Mouse (Mus musculus) brown adipose tissue, adult 24 weeks (tissue): Measurements from ENCODE around the gene S1pr2. TPM values are rescaled to one million over a fixed set of nuclear protein-coding genes. Genes with fewer than 3 reads are reported as not detected.
A peak's percentile ranks its signal among the peaks of the same experiment; 100 is the strongest.

Source experiments
- H3K27ac ChIP-seq: fragments of 200-500 bp; replicated peaks from 2 replicates; pipeline ENCODE4 v1.5.1; 2012; ENCODE audit warnings: low read depth, mild to moderate bottlenecking, low read length
- H3K4me1 ChIP-seq: fragments of 200-500 bp; 2 replicates; pipeline ENCODE4 v1.6.1; 2012; ENCODE audit warnings: low read length, mixed read lengths; ENCODE audit not compliant: control insufficient read depth, insufficient read depth, insufficient read length
- H3K4me3 ChIP-seq: fragments of 200-500 bp; 2 replicates; pipeline ENCODE4 v1.5.1; 2012; ENCODE audit warnings: low read depth, mild to moderate bottlenecking, low read length, moderate library complexity; ENCODE audit not compliant: insufficient read depth
- polyA plus RNA-seq: library from polyadenylated mRNA; stranded (reverse); fragments of >200 nt; gene quantifications from 2 replicates; pipeline ENCODE4 v1.2.4, GENCODE M21; 2012; ENCODE audit not compliant: missing spikeins, insufficient read depth, insufficient read length

Gene S1pr2
- polyA plus RNA-seq, 1 experiment: 2.6 TPM

DNA sequence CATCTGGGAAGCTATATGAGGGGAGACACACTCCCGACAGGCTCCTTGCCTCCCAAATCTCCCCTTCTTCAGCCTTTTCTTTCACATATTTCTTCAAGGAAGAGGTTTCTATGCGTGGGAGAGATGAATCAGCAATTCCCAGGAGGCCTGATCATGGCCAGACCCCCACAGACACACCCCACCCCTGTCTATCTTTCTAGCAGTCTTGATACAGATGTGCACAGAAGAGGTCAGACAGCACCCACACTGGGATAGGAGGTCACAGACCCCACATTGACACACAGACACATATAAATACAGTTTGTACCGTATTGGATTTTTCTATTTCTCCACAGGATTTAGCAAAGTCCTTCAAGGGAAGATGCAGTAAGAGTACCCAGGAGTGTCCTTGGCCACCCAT, 10.6 kb downstream of the S1pr2 start:
- H3K27ac ChIP-seq: no peak overlapping the region
- H3K4me1 ChIP-seq: no peaks in the 10 kb centered on the region
- H3K4me3 ChIP-seq: no peak overlapping the region

DNA sequence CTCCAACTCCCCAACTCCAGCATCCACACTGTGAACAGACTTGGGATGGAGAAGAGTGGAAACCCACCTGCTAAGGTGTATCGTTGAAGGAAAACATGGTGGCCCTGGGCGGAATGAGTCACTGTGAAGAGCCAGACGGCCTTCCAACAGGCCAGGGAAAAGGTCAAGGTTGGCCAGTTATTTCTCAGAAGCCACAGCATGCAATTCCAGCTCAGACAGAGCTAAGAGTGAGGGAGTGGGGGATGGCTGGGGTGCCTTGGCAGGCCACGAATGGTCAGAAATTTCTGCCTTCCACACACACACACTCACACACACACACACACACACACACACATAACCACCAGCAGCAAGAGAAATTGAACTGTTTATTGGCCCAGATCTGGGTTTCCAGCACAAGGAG, 11.0 kb downstream of the S1pr2 start:
- no peak overlapping the region for H3K27ac ChIP-seq
- H3K4me1 ChIP-seq: no peaks in the 10 kb centered on the region
- H3K4me3 ChIP-seq: no peak overlapping the region

DNA sequence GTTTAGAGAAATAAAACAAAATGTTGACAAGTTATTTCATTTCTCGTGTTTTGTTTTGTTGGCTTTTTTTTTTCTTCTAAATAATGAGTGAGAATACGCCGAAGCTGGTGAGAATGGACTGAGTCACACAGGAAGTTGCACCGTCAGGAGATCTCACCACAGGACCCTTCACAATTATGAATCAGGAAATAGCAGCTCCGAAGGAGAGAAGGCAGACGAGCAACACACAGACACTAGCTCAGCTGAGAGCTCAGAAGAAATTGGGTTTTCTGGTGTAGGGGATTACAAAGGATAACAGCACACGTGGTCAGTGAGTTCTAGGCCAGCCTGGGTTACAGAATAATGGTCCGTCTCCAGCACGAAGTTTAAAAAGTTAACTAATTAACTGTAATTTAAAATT, 15.0 kb downstream of the S1pr2 start:
- Histone ChIP-seq H3K4me1 (no peaks in the 10 kb centered on the region), H3K27ac (no peak overlapping the region), H3K4me3 (no peak overlapping the region)

DNA sequence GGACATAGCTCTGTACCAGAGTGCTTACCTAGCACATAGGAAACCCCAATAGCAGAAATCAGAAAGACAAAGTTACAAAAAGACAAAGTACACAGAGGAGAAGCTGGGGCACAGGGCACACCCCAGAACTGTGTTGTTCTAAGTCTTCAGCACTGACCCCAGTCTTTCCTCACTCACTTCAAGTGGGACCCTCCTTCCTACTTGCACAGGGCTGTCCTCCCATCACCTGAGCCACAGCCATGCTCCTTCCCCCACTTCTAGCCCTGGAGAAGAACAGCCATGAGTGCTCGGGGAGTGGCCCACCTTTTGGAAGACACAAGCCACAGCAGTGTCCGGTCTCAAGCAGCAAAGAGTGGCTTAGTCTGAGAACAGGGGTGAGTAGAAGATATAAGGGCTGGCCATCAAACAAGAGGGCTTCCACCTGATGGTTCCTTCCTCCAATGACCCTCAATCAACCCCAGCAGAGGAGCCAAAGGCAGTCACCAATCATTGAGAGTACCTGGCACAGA, 17.1 kb downstream of the S1pr2 start, which contains the start of gene Dnmt1:
Gene Dnmt1 (minus strand): TSS at position 459 of the 509 bp plus-strand sequence.
- Histone ChIP-seq H3K4me3 (no peak within 1 kb of the TSS), H3K4me1 (no peaks in the 10 kb centered on the region), H3K27ac (no peak within 1 kb of the TSS)

DNA sequence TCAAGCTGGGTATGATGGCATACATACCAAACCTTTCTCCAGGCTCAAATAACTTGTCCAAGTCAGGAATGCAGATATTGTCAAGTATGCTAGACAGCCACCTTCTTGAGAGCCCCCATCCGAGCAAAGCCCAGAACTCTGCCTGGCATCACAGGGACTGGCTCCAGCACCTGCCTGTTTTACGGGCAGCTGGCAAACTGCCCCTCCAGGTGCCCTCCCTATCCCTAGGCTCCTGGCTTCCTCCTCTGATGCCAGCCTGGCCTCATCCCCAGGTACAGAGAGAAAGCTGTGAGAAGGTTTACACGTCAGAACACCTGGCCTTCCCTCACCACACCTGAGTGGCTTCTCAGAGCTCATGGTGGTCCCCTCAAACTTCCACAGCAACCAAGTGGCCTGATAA, 19.6 kb downstream of the S1pr2 start:
- Histone ChIP-seq H3K4me1 (no peaks in the 10 kb centered on the region), H3K27ac (no peak overlapping the region), H3K4me3 (no peak overlapping the region)

DNA sequence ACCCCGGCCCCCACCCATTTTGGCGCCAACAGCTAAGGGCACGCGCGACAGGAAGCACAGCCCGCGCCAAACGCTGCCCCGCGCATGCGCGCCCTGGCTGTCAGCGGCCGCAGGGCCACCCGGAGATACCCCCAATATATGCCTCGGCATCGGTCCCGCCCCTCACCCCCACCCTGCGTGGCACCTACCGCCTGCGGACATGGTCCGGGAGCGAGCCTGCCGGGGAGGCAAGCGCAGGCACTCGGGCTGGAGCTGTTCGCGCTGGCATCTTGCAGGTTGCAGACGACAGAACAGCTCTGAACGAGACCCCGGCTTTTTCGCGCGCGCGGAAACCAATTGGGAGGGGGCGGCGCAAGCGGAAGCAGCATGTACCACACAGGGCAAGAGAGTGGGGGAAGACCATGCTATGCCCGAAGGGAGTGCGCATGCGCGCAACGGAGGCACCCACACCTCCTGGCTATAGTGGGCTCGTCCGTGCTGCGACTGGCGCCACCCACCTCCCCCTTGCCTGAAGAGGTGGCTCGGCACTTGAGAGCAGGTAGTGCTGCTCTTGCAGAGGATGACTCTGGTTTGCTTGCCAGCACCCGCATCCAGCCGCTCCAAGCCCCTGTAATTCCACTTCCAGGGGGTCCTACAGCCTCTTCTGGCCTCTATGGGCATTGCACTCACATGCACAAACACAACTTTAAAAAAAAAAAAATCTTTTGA, 23.9 kb downstream of the S1pr2 start:
- peak overlapping the region; percentile 19; the same call in 1 of the 2 replicates for H3K27ac ChIP-seq
- H3K4me1 ChIP-seq: no peaks in the 10 kb centered on the region
- H3K4me3 ChIP-seq: peak overlapping the region; percentile 85

DNA sequence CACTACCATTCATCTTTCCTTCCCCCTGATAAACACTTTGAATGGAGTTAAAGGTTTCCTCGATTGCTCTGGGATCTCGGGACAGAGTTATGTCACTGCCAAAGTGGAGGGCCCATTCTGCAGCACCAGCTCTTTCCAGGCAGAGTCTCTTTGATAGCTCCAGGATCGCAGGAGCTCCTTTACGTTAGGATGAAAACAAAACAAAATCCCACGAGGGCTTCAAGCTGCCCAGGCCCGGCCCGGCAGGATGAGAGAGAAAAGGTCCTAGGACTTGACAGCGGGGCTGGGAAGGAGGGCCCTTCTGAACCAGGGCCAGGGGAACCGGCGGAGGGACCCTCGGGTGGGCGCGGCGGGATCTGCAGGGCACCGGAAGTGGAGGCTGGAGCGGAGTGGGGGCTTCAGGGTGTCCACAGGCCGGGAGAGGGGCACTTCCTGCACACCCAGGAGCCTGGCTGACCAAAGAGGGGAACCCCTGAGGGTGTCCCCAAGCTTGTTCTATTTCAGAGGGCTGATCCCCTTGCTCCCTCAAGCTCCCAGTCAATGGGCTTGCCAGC, 24.5 kb downstream of the S1pr2 start:
- peak overlapping the region; percentile 85 for H3K4me3 ChIP-seq
- H3K4me1 ChIP-seq: no peaks in the 10 kb centered on the region

DNA sequence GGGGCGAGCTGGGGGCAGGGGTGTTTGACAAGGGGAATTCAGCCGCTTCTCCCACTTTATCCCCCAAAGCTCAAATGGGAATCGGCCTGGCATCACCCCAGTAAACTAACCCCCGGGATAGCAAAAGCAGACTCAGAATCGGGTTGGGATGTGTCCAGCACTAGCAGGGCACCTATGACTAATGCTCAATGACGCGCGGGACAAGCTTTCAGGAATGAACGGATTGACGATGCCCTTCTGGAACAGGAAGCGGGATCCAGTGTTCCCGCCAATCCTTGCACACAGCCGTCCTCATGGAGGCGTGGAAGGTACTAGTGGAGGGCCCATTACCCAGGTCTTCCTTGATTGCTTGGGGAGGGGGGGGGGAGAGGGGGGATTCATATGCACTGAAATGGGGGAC, 25.1 kb downstream of the S1pr2 start:
- H3K27ac ChIP-seq: 0 out of 2 replicates have a peak overlapping the region, but pooled peaks have one; percentile 18
- H3K4me3 ChIP-seq: peak overlapping the region; percentile 85
- no peaks in the 10 kb centered on the region; the same call in 1 of the 2 replicates for H3K4me1 ChIP-seq

More for the DNA sequence above, 24.5 kb downstream of the S1pr2 start:
- peak overlapping the region; percentile 19; the same call in 1 of the 2 replicates for H3K27ac ChIP-seq

DNA sequence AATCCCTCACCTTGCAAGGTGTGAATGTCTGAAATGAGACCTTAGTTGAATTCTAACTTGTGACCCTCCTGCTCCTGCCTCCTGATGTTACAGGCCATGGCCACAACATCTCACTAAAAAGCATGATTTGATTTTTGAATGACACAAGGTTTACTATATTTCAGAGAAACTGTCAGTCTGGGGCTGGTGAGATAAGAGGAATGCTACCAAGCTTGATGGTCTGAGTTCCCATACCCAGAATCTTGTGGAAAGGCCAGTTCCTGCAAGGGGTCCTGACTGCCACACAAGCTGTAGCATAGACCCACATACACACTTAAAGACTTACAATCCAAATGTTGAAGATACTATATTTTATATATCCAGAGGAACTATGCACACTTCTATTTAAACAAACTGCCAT, 26.2 kb downstream of the S1pr2 start:
- no peak overlapping the region for H3K27ac ChIP-seq
- H3K4me3 ChIP-seq: no peak overlapping the region
- peaks cover 3% of the 10 kb centered on the region; the same call in 1 of the 2 replicates for H3K4me1 ChIP-seq

DNA sequence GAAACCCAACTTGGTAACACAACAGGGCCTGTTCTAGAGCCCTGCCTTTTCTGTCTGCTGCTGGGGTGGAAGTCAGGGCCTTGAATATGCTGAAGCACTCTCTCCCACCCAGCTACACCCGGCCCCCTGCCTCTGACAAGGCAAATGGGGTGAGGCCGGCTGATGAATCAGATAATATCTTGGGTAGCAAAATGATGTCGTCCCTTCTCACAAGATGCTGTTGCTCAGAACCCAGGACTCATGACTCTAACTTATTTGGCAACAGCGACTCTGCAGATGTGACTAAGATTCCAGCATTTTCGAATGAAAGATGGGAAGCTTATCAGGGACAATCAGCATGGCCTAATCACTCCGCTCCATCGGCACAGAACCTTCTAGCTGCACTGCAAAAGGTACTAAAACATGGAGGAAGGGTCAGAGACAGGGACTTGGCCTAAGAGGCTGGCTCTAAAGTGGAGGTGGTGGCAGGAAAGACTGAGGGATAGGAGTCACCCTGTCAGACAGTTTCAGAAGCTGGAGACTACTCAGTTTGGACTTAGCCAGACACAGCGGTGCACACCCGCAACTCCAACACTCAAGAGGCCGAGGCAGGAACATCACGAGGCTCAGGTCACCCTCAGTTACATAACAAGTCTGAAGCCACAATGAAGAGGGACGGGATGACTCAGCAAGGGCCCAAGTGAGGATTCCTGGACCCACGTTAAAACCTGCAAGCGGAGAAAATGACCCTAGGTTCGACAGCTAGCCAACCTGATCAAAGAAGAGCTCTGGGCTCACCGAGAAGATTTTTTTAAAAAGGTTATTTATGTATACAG, 30.3 kb downstream of the S1pr2 start:
- no peak overlapping the region; the same call in 1 of the 2 replicates for H3K27ac ChIP-seq
- H3K4me3 ChIP-seq: no peak overlapping the region
- peaks cover 3% of the 10 kb centered on the region; the same call in 1 of the 2 replicates for H3K4me1 ChIP-seq

DNA sequence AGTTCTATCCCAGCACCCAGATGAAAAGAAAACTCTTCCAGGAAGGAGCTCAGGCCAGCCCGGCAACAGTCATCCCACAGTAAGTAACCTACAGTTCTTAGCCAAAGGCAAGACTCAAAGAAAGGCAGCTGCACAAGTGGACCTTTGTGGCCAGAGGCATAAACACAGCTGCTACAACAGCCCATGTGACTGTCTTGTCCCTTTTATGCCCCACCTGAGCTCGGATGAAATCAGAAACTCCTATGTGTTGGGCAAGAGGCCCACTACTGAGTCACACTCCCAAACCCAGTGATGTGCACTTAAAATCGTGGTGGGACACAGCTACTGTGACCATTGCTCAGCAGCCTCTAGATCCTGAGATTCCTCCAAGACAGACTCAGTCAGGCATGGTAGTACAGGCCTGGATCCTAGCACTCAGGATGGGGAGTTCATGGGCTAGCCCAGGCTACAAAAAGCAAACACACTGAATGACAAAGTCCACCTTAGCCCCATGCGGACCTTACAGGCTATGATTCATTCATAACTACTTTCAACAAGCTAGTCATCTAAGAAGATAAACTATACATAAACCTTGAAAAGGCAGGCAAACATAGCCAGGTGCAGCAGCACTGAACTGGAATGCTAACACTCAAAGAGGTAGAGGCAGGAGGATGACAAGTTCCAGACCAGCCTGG, 31.7 kb downstream of the S1pr2 start:
- Histone ChIP-seq H3K27ac (no peak overlapping the region), H3K4me1 (peaks cover 3% of the 10 kb centered on the region; the same call in 1 of the 2 replicates), H3K4me3 (no peak overlapping the region)

DNA sequence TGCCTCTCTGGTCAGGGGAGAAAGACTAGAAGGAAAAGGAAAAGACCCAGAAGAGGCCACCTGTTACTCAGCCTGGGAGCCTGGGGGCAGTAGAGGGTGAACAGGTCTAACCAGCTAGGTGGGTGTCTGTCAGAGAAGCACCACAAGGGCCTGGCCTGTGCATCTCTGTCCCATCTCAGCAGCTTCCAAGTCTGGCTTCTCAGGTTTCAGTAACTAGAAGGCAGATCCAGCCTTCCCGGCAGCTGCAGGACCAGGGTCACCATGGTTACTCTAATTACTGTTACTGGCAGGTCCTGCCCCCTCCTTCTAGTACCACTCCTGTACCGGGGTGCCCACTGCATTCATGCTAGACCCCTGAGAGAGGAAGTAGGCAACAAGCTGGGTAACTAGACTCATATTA, 32.7 kb downstream of the S1pr2 start:
- peaks cover 3% of the 10 kb centered on the region; the same call in 1 of the 2 replicates for H3K4me1 ChIP-seq
- H3K27ac ChIP-seq: no peak overlapping the region

DNA sequence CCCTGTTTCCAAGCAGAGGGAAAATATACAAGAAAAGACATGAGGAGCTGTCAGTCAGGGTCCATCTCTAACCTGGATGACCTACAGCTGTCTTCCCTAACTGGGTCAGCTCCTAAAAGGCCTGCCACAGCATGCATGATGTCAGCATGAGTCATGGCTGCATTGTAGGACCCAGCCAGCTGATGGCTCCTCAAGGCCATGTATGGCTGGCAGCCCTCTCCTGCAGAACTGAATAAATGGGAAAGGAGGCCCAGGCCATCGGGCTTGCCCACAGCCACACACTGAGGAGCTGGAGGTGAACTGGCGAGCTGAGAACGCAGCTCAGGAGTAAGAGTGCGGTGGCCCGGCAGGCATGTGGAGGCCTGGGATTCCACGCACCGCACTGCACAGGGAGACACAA, 33.2 kb downstream of the S1pr2 start:
- Histone ChIP-seq H3K27ac (no peak overlapping the region), H3K4me3 (no peak overlapping the region), H3K4me1 (peaks cover 3% of the 10 kb centered on the region; the same call in 1 of the 2 replicates)

More for the DNA sequence above, 32.7 kb downstream of the S1pr2 start:
- no peak overlapping the region for H3K4me3 ChIP-seq

DNA sequence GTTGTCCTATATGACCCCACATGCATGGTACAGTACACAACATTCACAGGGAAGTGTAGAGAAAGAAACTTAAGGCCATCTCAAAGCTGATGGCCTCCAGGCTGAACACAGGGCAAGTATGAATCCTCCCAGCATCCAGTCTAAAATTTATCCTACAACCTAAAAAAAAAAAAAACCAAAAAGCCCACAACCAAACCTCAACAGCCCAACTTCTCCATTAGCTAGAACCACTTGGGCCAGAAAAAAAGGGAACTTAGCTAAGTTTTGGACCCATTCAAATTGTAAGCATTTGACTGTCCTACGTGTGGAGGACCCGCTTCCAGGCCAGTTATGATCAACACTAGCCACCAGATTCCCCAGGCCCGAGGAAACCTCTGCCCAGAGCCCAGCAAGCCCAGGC, 53.3 kb downstream of the S1pr2 start:
- Histone ChIP-seq H3K4me1 (no peaks in the 10 kb centered on the region), H3K27ac (no peak overlapping the region), H3K4me3 (no peak overlapping the region)

DNA sequence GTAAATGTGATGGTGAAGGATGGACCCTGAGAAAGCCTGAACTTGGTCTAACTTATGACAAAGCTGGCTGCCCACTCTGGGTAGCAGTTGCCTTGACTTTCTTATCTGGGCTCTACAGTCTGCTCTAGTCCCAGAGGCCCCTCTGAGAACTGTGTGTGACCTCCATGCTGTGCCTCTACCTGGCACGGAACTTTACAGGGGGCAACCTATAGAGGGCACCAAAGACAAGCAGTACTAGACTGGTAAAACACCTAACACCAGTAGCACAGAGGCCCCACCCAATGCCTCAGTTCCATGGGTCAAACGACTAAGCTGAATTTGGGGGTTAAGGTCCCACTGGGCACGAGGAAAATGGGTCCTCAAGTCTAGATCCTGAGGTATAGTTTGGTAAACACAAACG, 60.4 kb downstream of the S1pr2 start:
- no peak overlapping the region for H3K27ac ChIP-seq
- H3K4me1 ChIP-seq: no peaks in the 10 kb centered on the region
- H3K4me3 ChIP-seq: no peak overlapping the region
